ENCODE assay signal across 36 mouse cellular contexts in the genomic region with DNA sequence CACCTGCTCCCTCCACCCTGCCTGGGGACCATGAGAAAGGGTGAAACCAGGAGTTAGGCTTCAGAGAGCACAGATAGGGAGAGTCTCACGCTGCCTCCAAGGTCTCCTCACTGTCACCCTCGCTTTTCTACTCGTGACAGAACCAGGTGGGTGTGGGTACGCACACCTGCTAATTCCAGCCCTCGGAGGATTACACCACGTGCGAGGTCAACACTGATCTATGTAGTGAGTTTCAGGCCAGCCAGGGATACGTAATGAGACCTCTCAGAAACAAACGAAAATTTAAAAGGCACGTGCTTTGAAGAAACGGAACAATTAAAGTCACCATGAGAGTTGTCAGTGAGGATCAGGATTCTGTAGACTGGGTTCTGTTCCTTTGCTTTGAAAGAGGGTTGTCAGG. TPM values are rescaled to one million over a fixed set of nuclear protein-coding genes. Genes with fewer than 3 reads are reported as not detected.
"Had no signal": no experiment of that assay in that cellular context is flagged by ENCODE, and none has a peak within 500 bp of the region (broad histone marks: within the 10 kb centered on the region; RNA-seq: fewer than 3 reads in every experiment).

No protein-coding gene starts in this region.

- H3K9me3 ChIP-seq: heart, embryonic 10.5 days; heart, embryonic 12.5 days; heart, embryonic 13.5 days; heart, embryonic 15.5 days; hindbrain, embryonic 10.5 days; hindbrain, embryonic 12.5 days; hindbrain, embryonic 13.5 days; hindbrain, embryonic 15.5 days; intestine, embryonic 15.5 days had no signal

- ATAC-seq: hindbrain, embryonic 16.5 days; hindbrain, postnatal 0 days; inflammation-experienced regulatory T-cells, adult 6 months; intestine, embryonic 15.5 days; intestine, embryonic 16.5 days; intestine, postnatal 0 days had no signal

- H3K4me2 ChIP-seq: heart, embryonic 11.5 days; heart, embryonic 12.5 days; heart, embryonic 13.5 days; heart, embryonic 15.5 days; hindbrain, embryonic 12.5 days; hindbrain, embryonic 13.5 days; hindbrain, embryonic 14.5 days; hindbrain, embryonic 15.5 days; intestine, embryonic 15.5 days had no signal

- H3K27me3 ChIP-seq: heart, embryonic 12.5 days; heart, embryonic 13.5 days; heart, embryonic 15.5 days; hindbrain, embryonic 12.5 days; hindbrain, embryonic 13.5 days; hindbrain, embryonic 15.5 days; intestine, embryonic 15.5 days had no signal

- DNase-seq: heart, postnatal 10 days; heart, postnatal 14 days; heart, postnatal 36 days; heart, postnatal 4 days; kidney, adult 11 months; kidney, adult 18-20 months; kidney, adult 2 months; kidney, adult 8-10 months; kidney, adult 9 months; kidney, postnatal 10 days; kidney, postnatal 14 days; kidney, postnatal 25 days; kidney, postnatal 36 days; kidney, postnatal 4 days; layer of hippocampus, adult 9-11 months; layer of hippocampus, postnatal 36 days had no signal

- H3K27ac ChIP-seq: heart, embryonic 10.5 days; heart, embryonic 13.5 days; heart, embryonic 15.5 days; hindbrain, embryonic 10.5 days; hindbrain, embryonic 12.5 days; hindbrain, embryonic 13.5 days; hindbrain, embryonic 14.5 days; hindbrain, embryonic 15.5 days; hindbrain, postnatal 0 days; intestine, embryonic 15.5 days; kidney, postnatal 0 days; layer of hippocampus, adult 2 months; left cerebral cortex, adult 2 months had no signal

- H3K4me3 ChIP-seq: heart, embryonic 10.5 days; heart, embryonic 12.5 days; heart, embryonic 13.5 days; heart, embryonic 15.5 days; hindbrain, embryonic 10.5 days; hindbrain, embryonic 12.5 days; hindbrain, embryonic 13.5 days; hindbrain, embryonic 15.5 days; intestine, embryonic 15.5 days; layer of hippocampus, adult 2 months; left cerebral cortex, adult 2 months had no signal

- H3K4me1 ChIP-seq: heart, embryonic 10.5 days; heart, embryonic 12.5 days; heart, embryonic 13.5 days; heart, embryonic 15.5 days; hindbrain, embryonic 10.5 days; hindbrain, embryonic 12.5 days; hindbrain, embryonic 13.5 days; hindbrain, embryonic 15.5 days; intestine, embryonic 15.5 days had no signal

- H3K9ac ChIP-seq: heart, embryonic 12.5 days; heart, embryonic 13.5 days; heart, embryonic 15.5 days; hindbrain, embryonic 12.5 days; hindbrain, embryonic 13.5 days; hindbrain, embryonic 14.5 days; hindbrain, embryonic 15.5 days; intestine, embryonic 15.5 days had no signal

RNA-seq across cellular contexts. Expression of a gene that starts 7.9 kb away (rescaled TPM):
- total RNA-seq: hematopoietic stem cell, adult 5-6 weeks had no signal
